Mouse (Mus musculus) adrenal gland, adult 2 months (tissue): ENCODE data around the gene Atn1. TPM values are rescaled to one million over a fixed set of nuclear protein-coding genes. Genes with fewer than 3 reads are reported as not detected.
"Not testable (repeated sequence)": the region's sequence is repeated elsewhere in the genome, so short reads cannot be mapped to it uniquely, and the experiment has no call there.

Experiments used
- DNase-seq: peaks from one replicate; pipeline ENCODE4 v3.0.0; 2021
- long read RNA-seq: library from polyadenylated mRNA; stranded (forward); transcript quantifications from one replicate; pipeline ENCODE4 v2.0.0, GENCODE M21; 2021
- polyA plus RNA-seq: library from polyadenylated mRNA; depleted of rRNA; stranded (reverse); fragments of >200 nt; gene quantifications from 2 replicates; pipeline ENCODE4 v1.2.3, GENCODE M21; 2012; rRNA removed
- total RNA-seq, 2 experiments: library from RNA; stranded (reverse); gene quantifications; 2 replicates each; pipeline ENCODE4 v1.2.3; 2021

The Atn1 gene
- 10 to 100 TPM; 76.8 to 86.3 TPM for total RNA-seq
- polyA plus RNA-seq: 73.3 and 110 TPM in 2 replicates
- long read RNA-seq, partial matches to known transcripts: 17 of 19 reads
- long read RNA-seq, other reads (novel, unspliced or antisense): 2 of 19 reads

GRCm38 (mm10) chr6:124755831-124756595, at the start of gene Atn1, which contains the start of gene Gm45234:
Gene Atn1, minus strand, starts transcription at chr6:124756524.
Gene Gm45234, minus strand, starts transcription at chr6:124756021.
- peak; percentile 91 for DNase-seq

- peak; percentile 98 for DNase-seq
Measured at GRCm38 (mm10) chr6:124805341-124806321, 49.3 kb upstream of the Atn1 start.

- no peak for DNase-seq
Measured at GRCm38 (mm10) chr6:124804341-124804740, 48.0 kb upstream of the Atn1 start.

GRCm38 (mm10) chr6:124803691-124804090, 47.4 kb upstream of the Atn1 start:
- not testable (repeated sequence) for DNase-seq

- no peak for DNase-seq
Measured at GRCm38 (mm10) chr6:124803061-124803460, 46.7 kb upstream of the Atn1 start.

GRCm38 (mm10) chr6:124802400-124802799, 46.1 kb upstream of the Atn1 start:
- not testable (repeated sequence) for DNase-seq

- no peak for DNase-seq
Measured at GRCm38 (mm10) chr6:124796200-124796599, 39.9 kb upstream of the Atn1 start.

GRCm38 (mm10) chr6:124795781-124796180, 39.5 kb upstream of the Atn1 start:
- no peak for DNase-seq

- no peak for DNase-seq
Measured at GRCm38 (mm10) chr6:124791911-124792310, 35.6 kb upstream of the Atn1 start.

- no peak for DNase-seq
Measured at GRCm38 (mm10) chr6:124790121-124790520, 33.8 kb upstream of the Atn1 start.

- no peak for DNase-seq
Measured at GRCm38 (mm10) chr6:124789519-124789918, 33.2 kb upstream of the Atn1 start.

GRCm38 (mm10) chr6:124787722-124788121, 31.4 kb upstream of the Atn1 start:
- no peak for DNase-seq

GRCm38 (mm10) chr6:124786756-124787420, 30.6 kb upstream of the Atn1 start:
- DNase-seq: no peak

- DNase-seq: peak; percentile 24
Measured at GRCm38 (mm10) chr6:124782436-124782835, 26.1 kb upstream of the Atn1 start.

- no peak for DNase-seq
Measured at GRCm38 (mm10) chr6:124780917-124781316, 24.6 kb upstream of the Atn1 start.

GRCm38 (mm10) chr6:124779984-124780416, 23.7 kb upstream of the Atn1 start:
- no peak for DNase-seq

GRCm38 (mm10) chr6:124779222-124779983, 23.1 kb upstream of the Atn1 start, which contains the start of gene Lrrc23:
Gene Lrrc23, minus strand, starts transcription at chr6:124779727.
- DNase-seq: peak; percentile 69

GRCm38 (mm10) chr6:124770511-124770910, 14.2 kb upstream of the Atn1 start:
- no peak for DNase-seq

- no peak for DNase-seq
Measured at GRCm38 (mm10) chr6:124770013-124770412, 13.7 kb upstream of the Atn1 start.

- peak; percentile 63 for DNase-seq
Measured at GRCm38 (mm10) chr6:124769101-124769765, 12.9 kb upstream of the Atn1 start, which contains the start of gene Eno2. Gene Eno2, minus strand, starts transcription at chr6:124769673.
